Mouse (Mus musculus) CD4-positive, CD25-positive, alpha-beta regulatory T cell (primary cell): ENCODE results near the gene Amotl1. TPM values are rescaled to one million over a fixed set of nuclear protein-coding genes. Genes with fewer than 3 reads are reported as not detected.

ENCODE experiments used
- polyA plus RNA-seq: library from polyadenylated mRNA; unstranded; fragments of 100-300 nt; shearing (Covaris generic); gene quantifications from one replicate; pipeline ENCODE4 v1.2.1, GENCODE M21; 2017

Gene Amotl1
- 0.07 TPM for polyA plus RNA-seq

GRCm38 (mm10) chr9:14644956-14645355 is at the start of gene Amotl1:
Amotl1 (minus strand) TSS chr9:14645056.

GRCm38 (mm10) chr9:14500023-14500915 is 144.6 kb downstream of the Amotl1 start, which contains the start of the genes Kdm4d and Cwc15:
Kdm4d (minus strand) TSS chr9:14500482.
Cwc15 (plus strand) TSS chr9:14500617.

Other genes with a start within 250 kb of the Amotl1 start
- gene Kdm4d, start 144.6 kb downstream of the Amotl1 start, polyA plus RNA-seq = 0.79 TPM
- gene Cwc15, start 144.4 kb downstream of the Amotl1 start, polyA plus RNA-seq = 216 TPM
- 0.11 TPM for gene Piwil4, start 95.7 kb upstream of the Amotl1 start, polyA plus RNA-seq
- gene Fut4, start 107.3 kb upstream of the Amotl1 start, polyA plus RNA-seq = 0.14 TPM
- not detected for gene 1700012B09Rik, start 126.0 kb upstream of the Amotl1 start, polyA plus RNA-seq
- 38.5 TPM for gene Mre11a, start 139.6 kb upstream of the Amotl1 start, polyA plus RNA-seq
- 27.7 TPM for gene Ankrd49, start 139.8 kb upstream of the Amotl1 start, polyA plus RNA-seq
- 183 TPM for gene Gpr83, start 215.2 kb upstream of the Amotl1 start, polyA plus RNA-seq